Mouse (Mus musculus): Measurements from ENCODE around the gene Nmrk1. TPM values are rescaled to one million over a fixed set of nuclear protein-coding genes. Genes with fewer than 3 reads are reported as not detected.

The Nmrk1 gene
- total and polyA plus RNA-seq, 3 experiments: 3.6 to 51.4 (median 41.3) TPM

DNA sequence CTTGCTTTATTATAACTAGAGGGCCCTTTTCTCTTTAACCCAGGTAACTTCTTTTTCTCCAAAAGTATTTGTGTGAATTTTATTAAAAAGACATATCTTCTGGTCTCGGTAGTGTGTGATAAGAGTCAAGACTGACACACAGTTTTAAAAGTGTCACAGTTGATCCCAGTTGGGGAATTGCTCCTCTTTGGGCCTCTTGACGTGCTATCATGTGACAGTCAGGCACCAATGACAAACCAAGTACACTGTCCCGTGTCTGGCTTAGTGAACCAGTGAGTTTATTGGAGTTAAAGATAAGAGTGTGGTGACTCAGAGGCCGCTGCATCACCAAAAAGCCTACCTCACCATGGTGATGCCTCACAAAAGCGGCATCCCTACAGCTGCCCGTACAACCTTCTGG is 12.3 kb downstream of the Nmrk1 start:
- no peaks in the 10 kb centered on the region for H3K9me3 ChIP-seq (replicated peaks)
- no peaks in the 10 kb centered on the region for H3K27me3 ChIP-seq (ENCODE audit: insufficient read depth, low read length)
- peak; percentile 52 for DNase-seq (ENCODE audit: low spot score)
- H3K4me3 ChIP-seq (ENCODE audit: low read depth, low read length): no peak overlapping the region; the same call in 1 of the 2 replicates
- ATAC-seq (ENCODE audit: extremely low read depth, insufficient number of reproducible peaks, low FRiP score, poor library complexity, severe bottlenecking): peak; percentile 75
- TF ChIP-seq CTCF (IDR thresholded peaks at IDR 0.05; ENCODE audit: low read depth, low read length): no peak
- TF ChIP-seq TAL1 (conservative IDR thresholded peaks at IDR 0.05; ENCODE audit: low read depth, low read length): 0 out of 2 replicates have a peak, but pooled peaks have one; percentile 11
- H3K36me3 ChIP-seq (replicated peaks): peaks cover 48% of the 10 kb centered on the region
- peaks cover 61% of the 10 kb centered on the region for H3K4me1 ChIP-seq (ENCODE audit: insufficient read depth, low read depth, low read length)

DNA sequence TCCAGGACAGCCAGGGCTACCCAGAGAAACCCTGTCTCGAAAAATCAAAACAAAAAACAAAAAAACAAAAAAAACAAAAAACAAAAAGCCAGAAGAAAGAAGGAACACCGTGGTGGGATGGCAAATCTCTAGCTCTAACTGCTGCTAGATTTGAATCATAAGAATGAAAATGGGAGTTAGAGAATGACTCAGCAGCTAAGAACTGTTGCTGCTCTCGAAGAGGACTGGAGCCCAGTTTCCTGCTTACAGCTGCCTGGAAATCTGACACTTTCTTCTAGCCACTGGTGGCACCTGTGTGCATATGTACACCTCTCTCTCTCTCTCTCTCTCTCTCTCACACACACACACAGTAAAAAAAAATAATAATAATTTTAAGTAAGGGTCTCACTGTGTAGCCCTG is 14.6 kb downstream of the Nmrk1 start:
- DNase-seq (ENCODE audit: low spot score) (no peak), ATAC-seq (ENCODE audit: extremely low read depth, insufficient number of reproducible peaks, low FRiP score, poor library complexity, severe bottlenecking) (no peak)
- TF ChIP-seq POLR2AphosphoS5 (IDR thresholded peaks at IDR 0.05; ENCODE audit: insufficient replicate concordance, low read depth, low read length) (no peak), CTCF (IDR thresholded peaks at IDR 0.05; ENCODE audit: low read depth, low read length) (no peak), GATA2 (IDR thresholded peaks at IDR 0.05; ENCODE audit: borderline replicate concordance, low read depth, low read length) (no peak), GATA1 (IDR thresholded peaks at IDR 0.05; ENCODE audit: borderline replicate concordance, low read length) (no peak), TAL1 (conservative IDR thresholded peaks at IDR 0.05; ENCODE audit: low read depth, low read length) (no peak)
- no peak overlapping the region for H3K4me3 ChIP-seq (ENCODE audit: low read depth, low read length)
- no peaks in the 10 kb centered on the region for H3K9me3 ChIP-seq (replicated peaks)
- H3K4me1 ChIP-seq (ENCODE audit: insufficient read depth, low read depth, low read length): peaks cover 79% of the 10 kb centered on the region
- H3K27me3 ChIP-seq (ENCODE audit: insufficient read depth, low read length): no peaks in the 10 kb centered on the region
- peaks cover 38% of the 10 kb centered on the region for H3K36me3 ChIP-seq (replicated peaks)

DNA sequence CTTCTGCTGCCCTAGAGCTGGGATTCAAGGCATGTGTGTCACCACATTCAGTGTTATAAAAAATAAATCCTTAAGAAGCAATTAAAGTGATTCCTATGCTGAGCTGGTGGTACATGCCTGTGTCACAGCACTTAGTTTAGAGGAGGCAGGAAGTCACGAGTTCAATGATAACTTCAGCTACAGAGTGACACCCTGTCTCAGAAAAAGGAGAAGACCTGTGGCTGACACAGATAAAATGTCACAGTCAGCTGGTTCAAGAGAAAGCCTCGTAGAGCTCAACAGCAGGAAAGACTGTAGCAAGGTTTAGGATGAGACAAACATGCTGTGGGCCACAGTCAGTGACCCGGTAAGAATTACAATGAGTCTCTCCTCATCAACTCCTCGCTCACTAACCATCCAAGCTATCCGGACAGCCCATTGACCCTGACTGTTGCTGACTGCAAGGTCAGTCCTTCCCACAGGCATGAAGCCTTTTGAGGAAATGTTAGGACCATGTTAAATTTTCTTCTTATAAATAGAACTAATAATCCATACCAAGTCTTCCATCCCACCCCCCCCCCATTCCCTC is 15.2 kb downstream of the Nmrk1 start:
- peaks cover 82% of the 10 kb centered on the region for H3K4me1 ChIP-seq (ENCODE audit: insufficient read depth, low read depth, low read length)
- ATAC-seq (ENCODE audit: extremely low read depth, insufficient number of reproducible peaks, low FRiP score, poor library complexity, severe bottlenecking) (peak; percentile 57), DNase-seq (ENCODE audit: low spot score) (no peak)
- H3K27me3 ChIP-seq (ENCODE audit: insufficient read depth, low read length): no peaks in the 10 kb centered on the region
- peak; percentile 36 for TF ChIP-seq TAL1 (conservative IDR thresholded peaks at IDR 0.05; ENCODE audit: low read depth, low read length)
- TF ChIP-seq CTCF (IDR thresholded peaks at IDR 0.05; ENCODE audit: low read depth, low read length): no peak
- no peak for TF ChIP-seq POLR2AphosphoS5 (IDR thresholded peaks at IDR 0.05; ENCODE audit: insufficient replicate concordance, low read depth, low read length)
- H3K36me3 ChIP-seq (replicated peaks): peaks cover 35% of the 10 kb centered on the region
- no peaks in the 10 kb centered on the region for H3K9me3 ChIP-seq (replicated peaks)
- H3K4me3 ChIP-seq (ENCODE audit: low read depth, low read length): no peak overlapping the region; the same call in 1 of the 2 replicates

DNA sequence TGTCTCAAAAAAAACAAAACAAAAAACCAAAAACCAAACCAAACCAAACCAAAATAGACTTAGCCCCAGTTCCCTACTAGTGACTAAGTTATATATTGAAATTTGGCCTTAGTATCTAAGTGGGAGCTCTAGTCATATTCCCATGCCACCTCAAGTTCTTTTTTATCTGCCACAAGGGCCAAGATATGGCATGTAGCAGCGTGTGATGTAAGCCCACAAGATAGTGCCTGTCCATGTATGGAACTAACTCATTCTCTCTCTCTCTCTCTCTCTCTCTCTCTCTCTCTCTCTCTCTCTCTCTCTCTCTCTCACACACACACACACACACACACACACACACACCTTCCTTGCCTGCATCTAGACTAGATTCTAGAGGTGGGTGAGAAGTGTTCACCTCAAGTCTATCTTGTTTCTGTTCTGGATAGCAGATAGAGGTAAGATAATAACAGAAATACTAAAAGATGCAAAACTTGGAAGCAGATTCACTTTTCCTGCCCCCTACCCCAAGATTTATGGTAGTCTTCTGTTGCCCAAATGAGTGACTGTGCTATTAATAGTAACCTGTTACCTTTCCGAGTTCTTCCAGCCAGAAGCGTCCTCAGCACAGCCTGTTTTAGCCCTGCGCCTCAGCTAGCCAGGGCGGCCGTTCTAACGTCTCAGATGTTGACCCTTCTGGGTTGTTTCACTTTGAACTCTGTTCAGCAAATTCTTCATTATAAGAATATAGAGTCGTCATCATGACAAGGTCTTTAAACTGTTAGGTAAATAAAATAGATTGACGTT is 16.2 kb downstream of the Nmrk1 start:
- Histone ChIP-seq H3K27me3 (ENCODE audit: insufficient read depth, low read length) (no peaks in the 10 kb centered on the region), H3K9me3 (replicated peaks) (no peaks in the 10 kb centered on the region), H3K36me3 (replicated peaks) (peaks cover 26% of the 10 kb centered on the region), H3K4me3 (ENCODE audit: low read depth, low read length) (no peak overlapping the region), H3K4me1 (ENCODE audit: insufficient read depth, low read depth, low read length) (peaks cover 84% of the 10 kb centered on the region)
- no peak for ATAC-seq (ENCODE audit: extremely low read depth, insufficient number of reproducible peaks, low FRiP score, poor library complexity, severe bottlenecking)
- TF ChIP-seq GATA2 (IDR thresholded peaks at IDR 0.05; ENCODE audit: borderline replicate concordance, low read depth, low read length) (no peak), POLR2AphosphoS5 (IDR thresholded peaks at IDR 0.05; ENCODE audit: insufficient replicate concordance, low read depth, low read length) (no peak), GATA1 (IDR thresholded peaks at IDR 0.05; ENCODE audit: borderline replicate concordance, low read length) (no peak), TAL1 (conservative IDR thresholded peaks at IDR 0.05; ENCODE audit: low read depth, low read length) (no peak), CTCF (IDR thresholded peaks at IDR 0.05; ENCODE audit: low read depth, low read length) (no peak)
- no peak for DNase-seq (ENCODE audit: low spot score)

DNA sequence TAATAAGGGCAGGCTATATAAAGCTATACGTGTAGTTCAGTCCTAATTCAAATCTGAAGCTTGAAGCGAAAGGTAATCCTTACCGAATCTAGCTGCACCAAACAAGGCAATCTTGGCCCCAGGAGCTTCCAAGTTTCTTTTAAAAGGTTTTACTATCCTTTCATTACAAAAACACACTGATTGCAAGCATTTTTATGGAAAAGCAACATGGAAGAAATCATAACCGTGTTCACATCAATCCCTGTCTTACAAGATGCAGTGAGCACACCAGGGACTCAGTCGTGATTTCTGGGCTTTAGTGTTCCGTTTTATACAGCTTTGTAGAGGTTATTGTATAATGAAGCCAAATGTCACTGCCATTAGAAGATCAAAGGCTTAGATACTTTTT is 16.8 kb downstream of the Nmrk1 start:
- TF ChIP-seq GATA1 (IDR thresholded peaks at IDR 0.05; ENCODE audit: borderline replicate concordance, low read length) (no peak), POLR2AphosphoS5 (IDR thresholded peaks at IDR 0.05; ENCODE audit: insufficient replicate concordance, low read depth, low read length) (no peak), GATA2 (IDR thresholded peaks at IDR 0.05; ENCODE audit: borderline replicate concordance, low read depth, low read length) (no peak), TAL1 (conservative IDR thresholded peaks at IDR 0.05; ENCODE audit: low read depth, low read length) (no peak), CTCF (IDR thresholded peaks at IDR 0.05; ENCODE audit: low read depth, low read length) (no peak)
- H3K36me3 ChIP-seq (replicated peaks): peaks cover 20% of the 10 kb centered on the region
- DNase-seq (ENCODE audit: low spot score) (no peak), ATAC-seq (ENCODE audit: extremely low read depth, insufficient number of reproducible peaks, low FRiP score, poor library complexity, severe bottlenecking) (no peak)
- H3K4me1 ChIP-seq (ENCODE audit: insufficient read depth, low read depth, low read length): peaks cover 84% of the 10 kb centered on the region
- H3K9me3 ChIP-seq (replicated peaks): no peaks in the 10 kb centered on the region
- no peak overlapping the region for H3K4me3 ChIP-seq (ENCODE audit: low read depth, low read length)
- H3K27me3 ChIP-seq (ENCODE audit: insufficient read depth, low read length): no peaks in the 10 kb centered on the region

DNA sequence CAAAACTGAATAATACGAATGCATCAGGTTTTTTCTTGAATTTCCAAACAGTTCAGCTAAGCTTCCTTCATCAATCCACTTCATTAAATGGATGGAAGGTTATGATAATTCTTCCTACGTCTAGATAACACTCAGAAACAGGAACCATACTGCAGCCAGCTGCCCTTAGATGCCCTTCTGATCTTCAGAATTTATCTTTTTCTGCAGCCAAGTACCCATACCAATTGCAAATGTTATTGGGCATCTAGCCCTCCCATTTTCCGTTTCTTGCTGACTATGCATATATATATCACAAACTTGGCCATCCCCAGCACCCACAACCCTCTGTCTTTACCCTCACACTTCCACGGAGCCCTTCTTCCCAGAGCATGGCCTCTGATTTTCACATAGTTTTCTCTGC is 18.2 kb downstream of the Nmrk1 start:
- ATAC-seq (ENCODE audit: extremely low read depth, insufficient number of reproducible peaks, low FRiP score, poor library complexity, severe bottlenecking) (peak; percentile 62), DNase-seq (ENCODE audit: low spot score) (no peak)
- Histone ChIP-seq H3K9me3 (replicated peaks) (no peaks in the 10 kb centered on the region), H3K36me3 (replicated peaks) (peaks cover 14% of the 10 kb centered on the region), H3K27me3 (ENCODE audit: insufficient read depth, low read length) (no peaks in the 10 kb centered on the region), H3K4me3 (ENCODE audit: low read depth, low read length) (peak overlapping the region; percentile 42; the same call in 1 of the 2 replicates), H3K4me1 (ENCODE audit: insufficient read depth, low read depth, low read length) (peaks cover 86% of the 10 kb centered on the region)
- no peak for TF ChIP-seq GATA1 (IDR thresholded peaks at IDR 0.05; ENCODE audit: borderline replicate concordance, low read length)
- TF ChIP-seq GATA2 (IDR thresholded peaks at IDR 0.05; ENCODE audit: borderline replicate concordance, low read depth, low read length): no peak
- no peak for TF ChIP-seq POLR2AphosphoS5 (IDR thresholded peaks at IDR 0.05; ENCODE audit: insufficient replicate concordance, low read depth, low read length)
- no peak for TF ChIP-seq CTCF (IDR thresholded peaks at IDR 0.05; ENCODE audit: low read depth, low read length)
- peak; percentile 66 for TF ChIP-seq TAL1 (conservative IDR thresholded peaks at IDR 0.05; ENCODE audit: low read depth, low read length)
